Mouse (Mus musculus) spleen, adult 18-20 months (tissue): ENCODE measurements around the gene Hist1h2bg.
A peak's percentile ranks its signal among the peaks of the same experiment; 100 is the strongest.
"Not testable (repeated sequence)": the region's sequence is repeated elsewhere in the genome, so short reads cannot be mapped to it uniquely, and the experiment has no call there.

Experiments used
- DNase-seq, 2 experiments: peaks; one replicate each; pipeline ENCODE4 v3.0.0; 2022; ENCODE audit warnings: mixed read lengths in 2 of 2

Hist1h2bg gene

GRCm38 (mm10) chr13:23539821-23540220 lies 31.4 kb upstream of the Hist1h2bg start:
- DNase-seq: not testable (repeated sequence)

- no peak for DNase-seq
Observed at GRCm38 (mm10) chr13:23541497-23541896, 29.7 kb upstream of the Hist1h2bg start.

GRCm38 (mm10) chr13:23542225-23542980 lies 28.8 kb upstream of the Hist1h2bg start:
- not testable (repeated sequence) for DNase-seq

DNA sequence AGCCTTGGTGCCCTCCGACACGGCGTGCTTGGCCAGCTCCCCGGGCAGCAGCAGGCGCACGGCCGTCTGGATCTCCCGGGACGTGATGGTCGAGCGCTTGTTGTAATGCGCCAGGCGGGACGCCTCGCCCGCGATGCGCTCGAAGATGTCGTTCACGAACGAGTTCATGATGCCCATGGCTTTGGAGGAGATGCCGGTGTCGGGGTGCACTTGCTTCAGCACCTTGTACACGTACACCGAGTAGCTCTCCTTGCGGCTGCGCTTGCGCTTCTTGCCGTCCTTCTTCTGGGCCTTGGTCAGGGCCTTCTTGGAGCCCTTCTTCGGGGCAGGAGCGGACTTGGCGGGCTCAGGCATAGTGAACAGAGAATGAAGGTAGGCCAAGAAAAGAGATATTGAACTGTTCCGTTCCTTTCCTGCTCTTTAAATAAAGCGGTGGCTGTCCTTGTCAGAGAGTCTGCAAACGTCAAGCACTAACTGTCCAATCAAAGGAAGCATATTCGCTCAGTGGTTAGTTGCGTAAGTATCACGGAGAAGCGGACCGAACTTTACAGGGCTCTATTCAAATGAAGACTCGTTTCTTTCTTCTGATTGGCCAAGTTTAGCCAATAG lies 28.1 kb upstream of the Hist1h2bg start, which contains the start of gene Hist1h2bh:
Hist1h2bh (minus strand) TSS at position 394 of the 609 bp plus-strand sequence.
- DNase-seq: peak; percentile 42 to 53

DNA sequence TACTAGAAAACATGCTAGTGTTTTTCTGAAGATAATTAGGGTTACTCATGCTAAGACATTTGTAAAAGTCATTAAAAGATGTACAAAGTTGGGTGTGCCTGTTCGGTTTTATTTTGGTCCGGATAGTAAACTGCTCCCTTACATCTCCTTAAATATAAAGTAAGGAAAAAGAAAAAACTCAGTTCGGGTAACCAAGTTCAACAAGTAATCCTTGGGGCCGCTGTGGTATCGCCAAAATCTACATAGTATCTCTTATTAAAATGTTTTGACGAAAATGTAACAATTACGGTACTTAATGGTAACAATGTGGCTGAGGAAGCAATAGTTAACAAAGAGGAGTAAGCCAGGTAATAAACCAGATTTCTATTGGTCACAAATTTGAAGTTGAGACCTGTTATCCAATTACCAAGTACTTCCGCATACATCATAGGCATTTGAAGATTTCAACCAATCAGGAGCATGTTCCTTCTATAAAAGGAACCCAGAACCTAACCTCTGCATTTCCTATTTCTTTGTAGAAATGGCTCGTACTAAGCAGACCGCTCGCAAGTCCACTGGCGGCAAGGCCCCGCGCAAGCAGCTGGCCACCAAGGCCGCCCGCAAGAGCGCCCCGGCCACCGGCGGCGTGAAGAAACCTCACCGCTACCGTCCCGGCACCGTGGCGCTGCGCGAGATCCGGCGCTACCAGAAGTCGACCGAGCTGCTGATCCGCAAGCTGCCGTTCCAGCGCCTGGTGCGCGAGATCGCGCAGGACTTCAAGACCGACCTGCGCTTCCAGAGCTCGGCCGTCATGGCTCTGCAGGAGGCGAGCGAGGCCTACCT lies 27.0 kb upstream of the Hist1h2bg start, which contains the start of gene Hist1h3f:
Hist1h3f (plus strand) TSS at position 88 of the 822 bp plus-strand sequence.
- DNase-seq: peak; percentile 52 to 66

GRCm38 (mm10) chr13:23544787-23545120 lies 26.4 kb upstream of the Hist1h2bg start:
- DNase-seq: not testable (repeated sequence)

- no peak for DNase-seq
Observed at GRCm38 (mm10) chr13:23546694-23547093, 24.5 kb upstream of the Hist1h2bg start.

- no peak for DNase-seq
Observed at GRCm38 (mm10) chr13:23550761-23551145, 20.4 kb upstream of the Hist1h2bg start.

DNA sequence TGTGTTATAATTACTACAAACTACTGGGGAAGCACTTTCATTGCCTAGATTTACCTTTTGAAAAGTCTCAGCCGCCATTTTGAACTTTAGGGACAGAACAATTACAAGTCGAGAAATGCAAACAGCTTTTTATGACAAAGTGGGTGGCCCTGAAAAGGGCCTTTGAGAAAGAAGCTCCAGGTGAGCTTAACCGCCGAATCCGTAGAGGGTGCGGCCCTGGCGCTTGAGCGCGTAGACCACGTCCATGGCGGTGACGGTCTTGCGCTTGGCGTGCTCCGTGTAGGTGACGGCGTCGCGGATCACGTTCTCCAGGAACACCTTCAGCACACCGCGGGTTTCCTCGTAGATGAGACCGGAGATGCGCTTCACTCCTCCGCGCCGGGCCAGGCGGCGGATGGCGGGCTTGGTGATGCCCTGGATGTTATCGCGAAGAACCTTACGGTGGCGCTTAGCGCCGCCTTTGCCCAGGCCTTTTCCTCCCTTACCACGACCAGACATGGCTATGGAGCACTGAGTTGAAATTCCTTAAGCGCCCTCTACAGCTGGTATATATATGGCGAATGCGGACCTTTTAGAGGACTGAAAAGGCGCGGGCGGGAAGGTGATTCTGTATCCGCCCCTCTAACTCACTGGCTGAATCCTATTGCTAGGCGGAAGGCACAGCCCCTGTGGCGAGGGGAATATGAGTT lies 19.9 kb upstream of the Hist1h2bg start, which contains the start of gene Hist1h4f:
Hist1h4f (minus strand) TSS at position 503 of the 689 bp plus-strand sequence.
- peak; percentile 60 to 65 for DNase-seq

DNA sequence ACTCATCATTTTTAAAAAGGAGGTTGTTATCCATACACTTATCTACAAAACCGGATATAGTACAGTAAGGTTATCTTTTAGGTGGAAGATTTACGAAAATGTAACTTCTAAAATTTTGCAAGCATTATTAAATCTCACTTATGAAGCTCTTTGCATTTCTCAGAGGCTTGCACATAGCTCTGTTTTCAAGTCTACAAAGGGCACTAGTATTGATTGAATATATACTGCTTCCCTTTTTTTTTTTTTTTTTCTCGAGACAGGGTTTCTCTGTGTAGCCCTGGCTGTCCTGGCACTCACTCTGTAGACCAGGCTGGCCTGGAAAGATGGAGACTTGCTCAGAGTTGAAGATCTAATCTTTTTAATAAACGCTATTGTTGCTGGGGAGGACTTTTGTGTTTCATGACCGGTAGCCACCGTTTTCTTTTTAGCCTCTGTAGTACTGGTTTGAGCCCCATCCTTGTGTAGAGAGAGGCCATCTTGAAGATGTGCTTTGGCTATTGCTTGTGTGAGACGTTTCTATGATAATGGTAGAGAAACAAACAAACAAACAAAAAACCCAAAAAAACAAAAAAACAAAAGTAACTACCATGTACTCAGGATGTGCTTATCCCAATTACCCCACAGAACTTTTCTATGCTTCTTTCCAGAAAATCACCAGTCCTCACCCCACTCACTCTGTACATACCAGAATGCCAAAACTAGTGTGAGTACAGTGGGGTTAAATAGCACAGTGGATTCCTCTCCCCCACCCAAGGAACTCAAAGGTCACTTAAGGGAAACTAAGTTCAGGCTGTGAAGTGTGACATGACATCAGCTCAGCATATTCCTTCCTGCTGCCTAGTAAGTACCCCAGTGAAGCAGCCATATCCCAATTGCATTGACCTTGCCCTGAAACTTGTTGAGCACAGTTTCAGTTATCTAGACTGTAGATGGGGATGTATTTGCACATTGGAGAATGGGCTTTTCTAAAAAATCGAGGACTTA lies 19.0 kb upstream of the Hist1h2bg start:
- no peak for DNase-seq

DNA sequence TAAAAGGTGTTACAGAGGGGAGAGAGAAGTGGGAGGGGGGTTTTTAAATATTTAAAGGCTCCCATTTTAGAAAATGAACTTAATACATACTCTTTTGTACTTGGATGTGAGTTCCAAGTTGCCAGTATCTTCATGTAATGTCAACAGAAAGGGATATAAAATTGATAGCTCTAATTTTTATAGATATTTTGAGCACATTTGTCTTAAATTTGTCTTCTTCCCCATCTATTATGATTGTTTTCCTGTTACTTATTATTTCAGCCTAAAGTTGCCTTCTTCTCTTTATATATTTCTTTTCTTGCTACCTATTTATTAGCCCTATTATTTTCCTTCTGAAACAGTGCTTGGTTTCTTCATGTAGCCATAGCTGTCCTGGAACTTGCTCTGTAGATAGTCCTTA lies 18.2 kb upstream of the Hist1h2bg start, which contains the start of gene Hist1h1d:
Hist1h1d (plus strand) TSS at position 301 of the 400 bp plus-strand sequence.
- DNase-seq: no peak

GRCm38 (mm10) chr13:23554393-23554792 lies 16.8 kb upstream of the Hist1h2bg start:
- no peak for DNase-seq

DNA sequence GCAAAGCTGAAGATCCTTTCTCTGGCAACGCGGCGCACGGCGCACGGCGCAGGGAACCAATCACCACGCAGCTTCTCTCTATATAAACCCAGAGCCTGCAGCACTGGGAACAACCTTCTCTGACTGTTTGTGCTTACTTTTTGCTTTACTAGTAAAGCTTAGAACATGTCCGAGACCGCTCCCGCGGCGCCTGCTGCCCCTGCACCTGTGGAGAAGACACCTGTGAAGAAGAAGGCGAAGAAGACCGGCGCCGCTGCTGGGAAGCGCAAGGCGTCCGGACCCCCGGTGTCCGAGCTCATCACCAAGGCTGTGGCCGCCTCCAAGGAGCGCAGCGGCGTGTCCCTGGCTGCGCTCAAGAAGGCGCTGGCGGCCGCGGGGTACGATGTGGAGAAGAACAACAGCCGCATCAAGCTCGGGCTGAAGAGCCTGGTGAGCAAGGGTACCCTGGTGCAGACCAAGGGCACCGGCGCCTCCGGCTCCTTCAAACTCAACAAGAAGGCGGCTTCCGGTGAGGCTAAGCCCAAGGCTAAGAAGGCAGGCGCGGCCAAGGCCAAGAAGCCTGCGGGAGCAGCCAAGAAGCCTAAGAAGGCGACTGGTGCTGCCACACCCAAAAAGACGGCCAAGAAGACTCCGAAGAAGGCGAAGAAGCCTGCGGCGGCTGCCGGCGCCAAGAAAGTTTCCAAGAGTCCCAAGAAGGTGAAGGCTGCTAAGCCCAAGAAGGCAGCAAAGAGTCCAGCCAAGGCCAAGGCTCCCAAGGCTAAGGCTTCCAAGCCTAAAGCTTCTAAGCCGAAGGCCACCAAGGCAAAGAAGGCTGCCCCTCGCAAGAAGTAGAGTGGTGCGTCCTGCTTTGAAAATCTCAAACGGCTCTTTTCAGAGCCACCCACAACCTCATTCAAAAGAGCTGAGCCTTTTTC lies 16.0 kb upstream of the Hist1h2bg start:
- DNase-seq: peak; percentile 66 to 69

- DNase-seq: no peak
Observed at GRCm38 (mm10) chr13:23555839-23556416, 15.3 kb upstream of the Hist1h2bg start.

GRCm38 (mm10) chr13:23556906-23557305 lies 14.3 kb upstream of the Hist1h2bg start:
- DNase-seq: no peak

DNA sequence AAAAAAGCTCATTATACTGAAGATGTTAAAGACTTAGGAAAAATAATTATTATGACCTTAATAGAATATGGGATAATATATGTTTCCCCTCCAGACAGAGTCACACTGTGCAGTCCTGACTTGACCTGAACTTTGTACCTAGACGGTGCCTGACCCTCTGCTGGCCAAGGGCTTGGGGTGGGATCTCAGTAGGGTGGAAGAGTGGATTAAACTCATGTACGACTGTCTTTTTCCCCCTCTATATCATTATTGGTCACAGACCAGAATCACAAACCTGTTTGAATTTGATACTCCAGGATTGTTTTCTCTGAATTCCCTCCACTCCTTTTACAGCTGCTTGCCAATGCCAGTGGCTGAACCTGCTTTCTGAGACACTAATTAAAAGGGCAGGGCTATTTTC lies 10.5 kb upstream of the Hist1h2bg start:
- DNase-seq: not testable (repeated sequence)

- DNase-seq: not testable (repeated sequence)
Observed at GRCm38 (mm10) chr13:23561531-23561882, 9.7 kb upstream of the Hist1h2bg start.

DNA sequence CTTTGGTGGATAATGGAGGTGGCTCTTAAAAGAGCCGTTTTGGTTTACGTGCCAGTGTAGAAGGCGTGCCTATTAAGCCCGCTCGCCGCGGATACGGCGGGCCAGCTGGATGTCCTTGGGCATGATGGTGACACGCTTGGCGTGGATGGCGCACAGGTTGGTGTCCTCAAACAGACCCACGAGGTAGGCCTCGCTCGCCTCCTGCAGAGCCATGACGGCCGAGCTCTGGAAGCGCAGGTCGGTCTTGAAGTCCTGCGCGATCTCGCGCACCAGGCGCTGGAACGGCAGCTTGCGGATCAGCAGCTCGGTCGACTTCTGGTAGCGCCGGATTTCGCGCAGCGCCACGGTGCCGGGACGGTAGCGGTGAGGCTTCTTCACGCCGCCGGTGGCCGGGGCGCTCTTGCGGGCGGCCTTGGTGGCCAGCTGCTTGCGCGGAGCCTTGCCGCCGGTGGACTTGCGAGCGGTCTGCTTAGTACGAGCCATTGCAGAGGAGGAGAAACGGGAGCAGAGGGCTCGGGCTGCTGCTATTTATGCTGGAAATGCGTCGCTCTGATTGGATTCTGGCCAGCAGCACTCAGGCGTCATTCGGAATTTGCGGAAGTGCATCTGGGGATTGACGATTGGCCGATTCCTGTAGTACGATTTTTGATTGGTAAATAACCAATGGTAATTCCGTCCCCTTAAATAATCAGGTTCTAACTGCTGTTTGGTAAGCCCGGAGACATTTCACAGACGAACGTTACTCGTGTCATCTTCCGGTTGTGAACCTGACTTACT lies 9.1 kb upstream of the Hist1h2bg start, which contains the start of gene Hist1h3e:
Hist1h3e (minus strand) TSS at position 487 of the 777 bp plus-strand sequence.
- DNase-seq: peak; percentile 84 to 86
